Mouse (Mus musculus) fat pad, adult 2 months (tissue): Measurements from ENCODE around the gene Bricd5.

Experiments used
- DNase-seq: peaks from one replicate; pipeline ENCODE4 v3.0.0-alpha.2; 2011; ENCODE audit warnings: low read depth, low spot score; ENCODE audit errors: extremely low read depth

Gene Bricd5

GRCm38 (mm10) chr17:24461580-24461979 lies 12.1 kb upstream of the Bricd5 start:
- DNase-seq, result no peak

DNA sequence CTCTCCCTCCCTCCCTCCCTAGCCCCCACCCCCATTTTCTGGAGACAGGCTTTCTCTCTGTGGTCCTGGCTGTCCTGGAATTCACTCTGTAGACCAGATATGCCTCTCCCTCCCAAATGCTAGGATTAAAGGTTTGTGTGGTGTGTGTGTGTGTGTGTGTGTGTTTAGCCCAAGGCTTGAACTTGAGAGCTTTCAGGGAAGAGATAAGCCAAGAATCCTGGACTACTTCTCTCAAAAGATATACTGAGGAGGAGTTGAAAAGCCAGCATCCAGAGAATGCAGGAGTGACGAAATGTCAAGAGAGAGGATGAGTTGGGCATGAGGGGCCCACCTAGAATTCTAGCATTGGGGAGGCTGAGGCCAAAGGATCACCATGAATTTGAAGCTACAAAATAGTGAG lies 10.8 kb upstream of the Bricd5 start:
- no peak for DNase-seq

- no peak for DNase-seq
Measured at GRCm38 (mm10) chr17:24463374-24464133, 10.1 kb upstream of the Bricd5 start.

DNA sequence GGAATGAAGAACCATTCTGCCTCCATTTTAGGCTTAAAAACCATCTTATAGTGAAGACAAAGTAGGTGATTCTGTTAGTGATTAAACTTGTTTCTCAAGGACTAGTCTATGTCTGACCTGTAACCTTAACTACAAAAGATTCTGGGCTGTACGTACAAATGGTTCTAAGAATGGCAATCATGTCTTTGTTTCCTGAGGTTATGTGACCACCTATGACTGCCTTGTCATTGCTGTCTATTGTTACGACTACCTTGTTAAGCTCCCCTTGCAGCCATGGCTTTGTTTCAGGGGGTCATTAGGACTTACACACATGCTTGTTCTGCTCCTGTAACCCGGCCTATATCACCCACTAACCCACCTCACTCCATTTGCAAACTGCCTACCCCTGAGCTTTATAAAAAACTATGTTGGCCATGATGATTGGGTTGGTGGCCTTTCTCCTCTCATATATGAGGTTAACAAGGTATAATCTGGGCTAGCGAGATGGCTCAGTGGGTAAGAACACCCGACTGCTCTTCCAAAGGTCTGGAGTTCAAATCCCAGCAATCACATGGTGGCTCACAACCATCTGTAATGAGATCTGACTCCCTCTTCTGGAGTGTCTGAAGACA lies 4.9 kb upstream of the Bricd5 start:
- DNase-seq, result no peak

DNA sequence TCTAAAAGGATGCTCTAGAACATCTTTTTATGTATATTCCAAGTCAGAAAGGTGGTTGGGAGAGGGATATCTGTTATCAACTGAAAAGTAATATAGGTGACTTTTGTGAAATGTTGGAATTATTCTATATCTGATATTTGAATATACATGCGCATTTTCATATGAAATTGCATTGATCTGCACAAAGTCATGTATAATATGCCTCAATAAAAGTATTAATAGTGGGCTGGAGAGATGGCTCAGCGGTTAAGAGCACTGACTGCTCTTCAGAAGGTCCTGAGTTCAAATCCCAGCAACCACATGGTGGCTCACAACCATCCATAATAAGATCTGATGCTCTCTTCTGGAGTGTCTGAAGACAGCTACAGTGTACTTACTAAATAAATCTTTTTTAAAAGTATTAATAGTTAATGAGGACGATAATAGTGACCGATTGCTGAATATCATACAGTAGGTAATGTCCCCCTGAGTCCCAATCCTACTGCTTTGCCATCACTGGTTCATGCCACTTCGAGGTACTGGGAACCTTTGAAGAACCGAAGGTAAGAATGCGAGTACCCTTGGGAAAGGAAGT lies 4.3 kb upstream of the Bricd5 start:
- no peak for DNase-seq

DNA sequence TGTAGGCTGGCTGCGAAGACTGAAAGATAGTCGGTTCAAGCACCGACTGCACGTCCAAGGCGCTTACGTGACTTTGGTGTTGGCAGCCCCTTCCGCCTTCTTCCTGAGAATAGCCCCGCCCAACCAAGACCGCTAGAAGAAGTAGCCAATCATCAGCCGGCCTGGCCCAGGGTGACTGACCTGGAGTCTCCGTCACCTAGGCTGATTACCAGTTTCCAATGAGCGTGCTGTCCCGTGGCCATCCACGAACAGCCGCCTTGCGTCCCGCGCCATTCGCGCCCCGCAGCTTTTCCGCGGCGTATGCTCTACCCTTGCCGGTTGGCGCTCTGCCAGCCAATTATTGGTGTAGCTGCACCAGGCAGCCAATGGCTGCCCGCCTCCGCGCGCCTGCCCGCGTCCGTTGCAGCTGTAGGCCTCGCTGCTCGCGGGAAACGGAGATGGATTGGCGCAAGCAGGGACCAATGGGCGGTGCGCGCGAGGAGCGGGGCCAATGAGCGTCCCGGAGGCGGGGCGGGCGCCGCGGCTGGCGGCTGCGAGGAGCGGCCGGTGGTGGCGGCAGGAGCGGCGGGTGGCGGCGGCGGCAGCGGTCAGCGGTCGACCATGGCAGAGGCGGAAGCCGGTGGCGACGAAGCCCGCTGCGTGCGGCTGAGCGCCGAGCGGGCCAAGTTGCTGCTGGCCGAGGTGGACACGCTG lies 3.6 kb upstream of the Bricd5 start, which contains the start of the genes E4f1 and Pgp:
TSS of gene E4f1 (minus strand) at position 404 of the 693 bp plus-strand sequence.
TSS of gene Pgp (plus strand) at position 483 of the 693 bp plus-strand sequence.
- DNase-seq, result peak; percentile 72

GRCm38 (mm10) chr17:24470701-24471527 lies 2.8 kb upstream of the Bricd5 start:
- no peak for DNase-seq

DNA sequence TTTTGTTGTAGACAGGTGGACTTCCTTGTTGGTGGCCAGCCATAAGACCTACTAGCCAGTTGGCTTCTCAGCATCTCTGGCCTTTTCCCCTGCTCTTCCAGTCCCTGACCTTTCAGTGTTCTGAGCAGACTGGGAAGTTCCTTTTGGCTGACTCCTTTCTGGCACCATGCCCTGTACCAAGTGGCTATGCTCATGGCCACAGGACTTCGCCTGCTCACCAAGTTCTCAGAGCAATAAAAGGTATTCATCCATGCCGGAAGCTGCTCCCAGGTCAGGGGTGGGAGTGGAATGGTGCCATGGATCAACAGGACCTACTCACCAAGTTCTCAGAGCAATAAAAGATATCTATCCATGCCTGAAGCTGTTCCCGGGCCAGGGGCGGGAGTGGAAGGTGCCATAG lies 1.2 kb upstream of the Bricd5 start:
- DNase-seq, result peak; percentile 78

- no peak for DNase-seq
Measured at GRCm38 (mm10) chr17:24474557-24474956, 873 bp downstream of the Bricd5 start.

- no peak for DNase-seq
Measured at GRCm38 (mm10) chr17:24475586-24475985, 1.9 kb downstream of the Bricd5 start.

- DNase-seq, result no peak
Measured at GRCm38 (mm10) chr17:24476022-24476776, 2.5 kb downstream of the Bricd5 start.

GRCm38 (mm10) chr17:24477053-24477984 lies 3.6 kb downstream of the Bricd5 start:
- DNase-seq, result no peak

GRCm38 (mm10) chr17:24477985-24478600 lies 4.4 kb downstream of the Bricd5 start:
- no peak for DNase-seq

GRCm38 (mm10) chr17:24478663-24479380 lies 5.1 kb downstream of the Bricd5 start, which contains the start of gene Mlst8:
Gene Mlst8, minus strand, starts transcription at chr17:24479078.
- no peak for DNase-seq

GRCm38 (mm10) chr17:24479431-24479830 lies 5.7 kb downstream of the Bricd5 start:
- no peak for DNase-seq

DNA sequence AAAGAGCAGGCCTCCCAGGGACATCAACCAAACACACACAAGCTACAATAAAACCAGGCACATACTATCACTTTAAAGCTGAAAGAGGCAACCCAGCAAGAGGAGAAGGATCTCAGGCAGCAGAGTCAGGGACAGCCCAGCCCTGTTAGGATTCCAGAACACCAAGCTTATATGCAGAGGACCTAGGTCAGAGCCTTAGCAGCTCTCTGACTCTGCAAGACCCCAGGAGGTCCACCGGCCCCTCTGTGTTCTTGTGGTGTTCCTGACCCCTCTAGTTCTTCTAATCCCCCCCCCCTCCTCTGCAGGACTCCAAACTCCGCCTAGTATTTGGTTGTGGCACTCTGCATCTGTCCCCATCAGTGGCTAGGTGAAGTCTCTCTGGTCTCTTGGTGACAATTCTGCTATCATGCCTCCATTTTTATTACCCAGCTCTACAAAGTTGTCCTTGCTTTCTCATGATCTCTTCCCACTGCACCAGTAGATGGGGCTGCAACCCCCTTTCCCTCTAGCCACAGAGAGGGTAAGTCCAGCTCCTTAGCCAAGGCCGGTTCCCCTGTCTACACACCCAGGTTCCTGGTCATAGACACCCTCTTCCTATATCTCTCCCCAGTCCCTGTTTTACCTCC lies 6.6 kb downstream of the Bricd5 start:
- DNase-seq, result no peak
